ENCODE assay signal across 11 mouse cellular contexts in genomic region chr2:71670882-71671281, GRCm38 (mm10).
DNase-seq lines count a peak whose midpoint lies in the region; ATAC-seq lines count a peak whose summit lies in the region.
"Had no signal": no experiment of that assay in that cellular context is flagged by ENCODE, and none has a peak within 500 bp of the region (broad histone marks: within the 10 kb centered on the region; RNA-seq: fewer than 3 reads in every experiment).

No protein-coding gene starts in this region.

- no peak overlapping the region for H3K4me3 ChIP-seq in hindbrain, embryonic 10.5 days
- H3K4me3 ChIP-seq in hindbrain, embryonic 13.5 days: no peak overlapping the region
- no peak overlapping the region for H3K4me3 ChIP-seq in kidney, embryonic 16.5 days (ENCODE audit: low read length)

- peaks cover 17% of the 10 kb centered on the region for H3K4me1 ChIP-seq in hindbrain, embryonic 10.5 days (replicated peaks)
- H3K4me1 ChIP-seq in hindbrain, embryonic 13.5 days (replicated peaks): no peaks in the 10 kb centered on the region
- peaks cover 15% of the 10 kb centered on the region; the same call in 1 of the 2 replicates for H3K4me1 ChIP-seq in kidney, embryonic 16.5 days (ENCODE audit: insufficient read depth, low read length)

- H3K36me3 ChIP-seq in hindbrain, embryonic 10.5 days: no peaks in the 10 kb centered on the region
- no peaks in the 10 kb centered on the region for H3K36me3 ChIP-seq in hindbrain, embryonic 13.5 days
- H3K36me3 ChIP-seq in kidney, embryonic 16.5 days (ENCODE audit: insufficient read depth, low read length): no peaks in the 10 kb centered on the region

- H3K27ac ChIP-seq in hindbrain, embryonic 10.5 days: 0 out of 2 replicates have a peak overlapping the region, but pooled peaks have one; percentile 35
- no peak overlapping the region for H3K27ac ChIP-seq in hindbrain, embryonic 13.5 days
- H3K27ac ChIP-seq in kidney, embryonic 16.5 days (ENCODE audit: low read length): peak overlapping the region; percentile 86; the same call in 1 of the 2 replicates

- H3K9ac ChIP-seq in hindbrain, embryonic 13.5 days: no peak overlapping the region
- no peak overlapping the region for H3K9ac ChIP-seq in kidney, embryonic 16.5 days (replicated peaks; ENCODE audit: low read length)

- H3K9me3 ChIP-seq in hindbrain, embryonic 10.5 days: no peaks in the 10 kb centered on the region
- H3K9me3 ChIP-seq in hindbrain, embryonic 13.5 days: no peaks in the 10 kb centered on the region
- no peaks in the 10 kb centered on the region for H3K9me3 ChIP-seq in kidney, embryonic 16.5 days (ENCODE audit: low read length)

- no peak for ATAC-seq in hindbrain, embryonic 13.5 days (ENCODE audit: low FRiP score)
- peak; percentile 35 for ATAC-seq in kidney, embryonic 16.5 days (ENCODE audit: low FRiP score, low TSS enrichment)
- ATAC-seq: midbrain, embryonic 16.5 days had no signal

- no peak overlapping the region for H3K4me2 ChIP-seq in hindbrain, embryonic 13.5 days
- no peak overlapping the region for H3K4me2 ChIP-seq in kidney, embryonic 16.5 days (replicated peaks; ENCODE audit: low read depth, low read length)

- 84% methylated on average over 4 of the region's 4 CpGs for WGBS in hindbrain, embryonic 10.5 days
- 85% methylated on average over 4 of the region's 4 CpGs for WGBS in hindbrain, embryonic 13.5 days
- WGBS in kidney, embryonic 16.5 days: 61% methylated on average over 4 of the region's 4 CpGs

- DNase-seq in hindbrain, embryonic 10.5 days (ENCODE audit: low spot score): no peak
- DNase-seq in heart, adult 8-10 months (ENCODE audit: low spot score): peak; percentile 71
- DNase-seq in lung, postnatal 36 days: peak; percentile 25
- no peak for DNase-seq in left cerebral cortex, postnatal 25 days (ENCODE audit: low spot score in 2 of 2)
- no peak for DNase-seq in MN1 (ENCODE audit: low spot score)
- no peak for DNase-seq in cerebellum, adult 9-10 months
- DNase-seq: layer of hippocampus, adult 9-11 months; right cerebral cortex, postnatal 25 days had no signal

- H3K27me3 ChIP-seq in hindbrain, embryonic 10.5 days (ENCODE audit: insufficient read depth, poor library complexity, severe bottlenecking): no peaks in the 10 kb centered on the region
- no peaks in the 10 kb centered on the region for H3K27me3 ChIP-seq in hindbrain, embryonic 13.5 days
- H3K27me3 ChIP-seq in kidney, embryonic 16.5 days (ENCODE audit: insufficient read depth, low read length): no peaks in the 10 kb centered on the region

- intact Hi-C loops in left cerebral cortex, postnatal 25 days (cut with DNase I): no loop called here

Comparison
In these comparisons a context has a peak if more than half of its experiments do, and no peak if none do; other contexts are left out.
1. DNase-seq: peak in heart, adult 8-10 months (single experiment) and lung, postnatal 36 days (single experiment); none in hindbrain, embryonic 10.5 days (single experiment), left cerebral cortex, postnatal 25 days (0 of 2), MN1 (single experiment) and cerebellum, adult 9-10 months (single experiment).